Mouse (Mus musculus) ES-Bruce4 (cell line): ENCODE data around the gene Tspan4. TPM values are rescaled to one million over a fixed set of nuclear protein-coding genes. Genes with fewer than 3 reads are reported as not detected.

Experiments used
- H3K27ac ChIP-seq: 2 replicates; pipeline ENCODE4 v1.5.1; 2012; ENCODE audit warnings: low read length, inconsistent platforms; ENCODE audit not compliant: insufficient read depth
- H3K27me3 ChIP-seq: 2 replicates; pipeline ENCODE4 v1.6.1; 2012; ENCODE audit warnings: mild to moderate bottlenecking, low read length, inconsistent platforms; ENCODE audit not compliant: control insufficient read depth, poor library complexity, insufficient read depth, severe bottlenecking
- H3K36me3 ChIP-seq: 2 replicates; pipeline ENCODE4 v1.6.1; 2012; ENCODE audit warnings: inconsistent platforms, mild to moderate bottlenecking, low read length, moderate library complexity; ENCODE audit not compliant: control insufficient read depth, poor library complexity, insufficient read depth, severe bottlenecking
- H3K4me1 ChIP-seq: one replicate; pipeline ENCODE4 v1.8.1; 2011; ENCODE audit warnings: low read length; ENCODE audit not compliant: control insufficient read depth, insufficient read depth
- H3K4me3 ChIP-seq: 2 replicates; pipeline ENCODE4 v1.5.1; 2011; ENCODE audit warnings: low read depth, mild to moderate bottlenecking, low read length
- H3K9ac ChIP-seq: 2 replicates; pipeline ENCODE4 v1.6.1; 2012; ENCODE audit warnings: low read depth, mild to moderate bottlenecking, inconsistent platforms; ENCODE audit not compliant: poor library complexity, severe bottlenecking
- H3K9me3 ChIP-seq: replicated peaks from 2 replicates; pipeline ENCODE4 v1.6.1; 2012; ENCODE audit warnings: mild to moderate bottlenecking, low read length, inconsistent platforms; ENCODE audit not compliant: control insufficient read depth, poor library complexity, insufficient read depth, severe bottlenecking
- CTCF ChIP-seq: IDR thresholded peaks from one replicate; pipeline ENCODE4 v1.8.1; 2011; ENCODE audit warnings: low read depth, low read length
- EP300 ChIP-seq: IDR thresholded peaks from 2 replicates; pipeline ENCODE4 v1.6.1; 2011; ENCODE audit warnings: low read depth, low read length; ENCODE audit not compliant: insufficient read depth
- POLR2A ChIP-seq: IDR thresholded peaks from one replicate; pipeline ENCODE4 v1.8.1; 2011; ENCODE audit warnings: low read length; ENCODE audit not compliant: insufficient read depth
- polyA plus RNA-seq: library from polyadenylated mRNA; stranded (reverse); fragments of >200 nt; gene quantifications from 2 replicates; pipeline ENCODE4 v1.2.4, GENCODE M21; 2011; ENCODE audit warnings: low read depth; ENCODE audit not compliant: missing spikeins, insufficient read depth, insufficient read length

Gene Tspan4
- polyA plus RNA-seq, 1 experiment, result 37.4 TPM

DNA sequence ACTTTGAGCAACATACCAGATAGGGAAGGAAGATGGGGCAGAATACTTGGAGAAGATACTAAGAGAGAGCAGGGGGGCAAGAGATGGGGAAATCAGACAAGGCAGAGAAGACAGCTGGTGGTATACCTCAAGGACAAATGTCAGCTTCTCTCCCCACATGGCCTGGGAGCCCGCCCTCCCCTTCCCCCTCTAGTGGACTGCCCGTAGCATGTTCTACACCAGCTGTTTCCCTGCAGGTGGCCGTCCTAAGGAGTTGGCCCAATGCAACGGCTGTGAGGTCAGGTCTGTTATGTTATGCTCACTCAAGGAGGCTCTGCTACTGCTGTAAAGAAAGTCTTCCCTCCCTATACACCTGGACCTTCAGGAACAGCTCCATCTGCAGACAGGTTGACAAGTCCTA lies 48.0 kb downstream of the Tspan4 start:
- no peak overlapping the region for H3K9ac ChIP-seq
- H3K27ac ChIP-seq, result no peak overlapping the region
- H3K36me3 ChIP-seq, result no peaks in the 10 kb centered on the region
- H3K9me3 ChIP-seq, result no peaks in the 10 kb centered on the region
- H3K4me1 ChIP-seq, result no peaks in the 10 kb centered on the region
- no peaks in the 10 kb centered on the region for H3K27me3 ChIP-seq
- no peak for TF ChIP-seq CTCF
- TF ChIP-seq POLR2A, result no peak
- no peak for TF ChIP-seq EP300
- no peak overlapping the region for H3K4me3 ChIP-seq

DNA sequence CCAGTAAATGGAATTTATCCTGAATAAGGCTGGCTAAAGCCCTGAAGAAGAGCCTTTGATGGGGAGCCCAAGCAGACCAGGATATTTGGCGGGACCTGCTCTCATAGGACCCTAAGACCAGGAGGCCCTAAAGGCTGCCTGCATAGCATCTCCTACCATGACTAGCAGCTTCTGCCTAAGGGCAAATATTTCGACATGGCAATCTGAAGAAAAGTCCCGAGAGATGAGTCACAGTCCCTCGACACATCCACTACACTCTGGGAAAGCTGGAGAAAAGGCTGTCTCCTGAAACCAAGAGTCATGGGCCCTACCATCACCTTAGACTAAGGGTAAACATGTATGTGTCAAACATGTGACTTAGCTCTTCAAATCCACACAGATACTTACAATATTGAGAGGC lies 49.2 kb downstream of the Tspan4 start:
- Histone ChIP-seq H3K27ac (no peak overlapping the region), H3K9me3 (no peaks in the 10 kb centered on the region), H3K4me3 (no peak overlapping the region), H3K9ac (no peak overlapping the region), H3K36me3 (no peaks in the 10 kb centered on the region), H3K27me3 (no peaks in the 10 kb centered on the region), H3K4me1 (no peaks in the 10 kb centered on the region)
- TF ChIP-seq POLR2A, result no peak
- no peak for TF ChIP-seq CTCF

DNA sequence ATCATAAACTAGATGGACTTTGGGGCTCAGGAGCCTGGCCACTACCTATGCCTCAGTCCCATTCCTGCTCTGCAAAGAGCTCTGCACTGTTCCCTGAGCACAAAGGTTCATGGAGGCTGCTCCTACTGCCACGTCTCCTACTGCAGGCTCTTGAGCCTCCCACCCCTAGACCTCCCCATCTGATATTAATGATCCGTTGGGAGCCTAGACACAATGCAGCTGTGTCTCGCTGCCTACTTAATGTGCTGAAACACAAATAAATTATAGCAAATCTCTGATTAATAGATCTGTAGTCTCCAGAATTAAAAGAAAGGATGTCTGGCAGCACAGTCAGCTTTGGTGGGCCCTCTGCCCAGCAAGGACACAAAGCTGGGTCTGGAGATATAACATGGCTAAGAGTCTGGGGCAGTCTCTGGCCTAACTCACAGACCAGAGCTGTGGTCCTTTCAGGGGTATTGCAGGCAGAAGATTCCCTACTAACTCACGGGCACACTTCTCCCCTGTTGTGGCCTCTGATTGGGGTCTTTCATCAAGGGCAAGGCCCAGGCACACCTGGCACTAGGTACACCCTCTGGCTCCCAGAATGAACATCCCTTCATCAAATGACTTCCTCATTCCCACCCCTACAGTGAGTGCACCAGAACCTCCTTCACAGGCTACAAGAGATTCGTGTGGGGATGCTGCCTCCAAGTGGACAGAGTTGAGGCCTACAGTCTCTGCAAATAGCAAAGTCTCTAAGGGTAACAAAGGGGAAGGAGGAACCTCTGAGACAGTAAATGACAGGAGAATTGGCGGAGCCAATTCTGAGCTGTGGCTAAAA lies 49.9 kb downstream of the Tspan4 start:
- Histone ChIP-seq H3K27me3 (no peaks in the 10 kb centered on the region), H3K27ac (no peak overlapping the region), H3K9me3 (no peaks in the 10 kb centered on the region), H3K36me3 (no peaks in the 10 kb centered on the region), H3K4me1 (no peaks in the 10 kb centered on the region), H3K9ac (no peak overlapping the region), H3K4me3 (no peak overlapping the region)
- no peak for TF ChIP-seq POLR2A
- TF ChIP-seq CTCF, result peak; percentile 72
- TF ChIP-seq EP300, result no peak

DNA sequence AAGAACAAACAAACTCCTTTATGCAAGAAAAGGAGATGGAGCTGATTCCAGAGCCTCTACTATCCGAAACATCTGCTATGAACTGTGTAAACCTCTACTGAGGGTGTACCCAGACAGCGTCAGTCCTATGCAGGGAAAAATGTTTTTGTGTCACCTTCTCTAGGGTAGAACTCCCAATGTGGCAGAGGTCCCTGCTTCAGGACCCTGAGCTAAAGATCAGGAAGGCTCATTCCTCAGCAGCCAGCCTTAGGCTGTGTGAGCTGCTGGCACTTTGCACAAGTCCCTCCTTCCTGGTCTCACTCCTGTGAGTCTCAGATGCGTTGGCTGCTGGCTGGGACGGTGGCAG lies 50.5 kb downstream of the Tspan4 start:
- Histone ChIP-seq H3K27me3 (no peaks in the 10 kb centered on the region), H3K9me3 (no peaks in the 10 kb centered on the region), H3K4me1 (no peaks in the 10 kb centered on the region), H3K4me3 (no peak overlapping the region), H3K9ac (no peak overlapping the region), H3K27ac (no peak overlapping the region), H3K36me3 (no peaks in the 10 kb centered on the region)
- no peak for TF ChIP-seq CTCF
- TF ChIP-seq POLR2A, result no peak
- no peak for TF ChIP-seq EP300

DNA sequence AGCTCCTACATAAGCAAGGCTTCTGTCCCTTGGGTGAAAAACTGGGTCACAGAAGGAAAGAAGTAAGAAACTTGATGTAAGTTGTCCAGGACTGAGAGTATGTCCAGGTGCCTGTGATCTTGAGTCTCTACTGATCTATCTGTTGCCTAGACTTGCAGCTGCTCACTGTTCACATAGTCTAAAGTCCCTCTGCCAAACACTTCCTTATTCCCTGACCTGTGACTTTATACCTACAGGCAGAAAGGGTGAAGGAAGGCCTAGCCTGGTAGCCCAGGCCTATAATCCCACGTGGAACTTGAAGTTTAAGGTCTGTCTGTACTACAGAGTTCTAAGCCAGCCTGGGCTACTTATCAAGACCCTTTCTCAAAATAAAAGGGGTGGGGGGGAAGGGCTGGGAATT lies 60.5 kb downstream of the Tspan4 start:
- H3K4me3 ChIP-seq, result no peak overlapping the region
- no peak overlapping the region for H3K27ac ChIP-seq
- no peaks in the 10 kb centered on the region for H3K27me3 ChIP-seq
- no peaks in the 10 kb centered on the region for H3K9me3 ChIP-seq
- TF ChIP-seq EP300 (no peak), CTCF (no peak), POLR2A (no peak)
- H3K4me1 ChIP-seq, result no peaks in the 10 kb centered on the region
- no peaks in the 10 kb centered on the region for H3K36me3 ChIP-seq
- no peak overlapping the region for H3K9ac ChIP-seq

DNA sequence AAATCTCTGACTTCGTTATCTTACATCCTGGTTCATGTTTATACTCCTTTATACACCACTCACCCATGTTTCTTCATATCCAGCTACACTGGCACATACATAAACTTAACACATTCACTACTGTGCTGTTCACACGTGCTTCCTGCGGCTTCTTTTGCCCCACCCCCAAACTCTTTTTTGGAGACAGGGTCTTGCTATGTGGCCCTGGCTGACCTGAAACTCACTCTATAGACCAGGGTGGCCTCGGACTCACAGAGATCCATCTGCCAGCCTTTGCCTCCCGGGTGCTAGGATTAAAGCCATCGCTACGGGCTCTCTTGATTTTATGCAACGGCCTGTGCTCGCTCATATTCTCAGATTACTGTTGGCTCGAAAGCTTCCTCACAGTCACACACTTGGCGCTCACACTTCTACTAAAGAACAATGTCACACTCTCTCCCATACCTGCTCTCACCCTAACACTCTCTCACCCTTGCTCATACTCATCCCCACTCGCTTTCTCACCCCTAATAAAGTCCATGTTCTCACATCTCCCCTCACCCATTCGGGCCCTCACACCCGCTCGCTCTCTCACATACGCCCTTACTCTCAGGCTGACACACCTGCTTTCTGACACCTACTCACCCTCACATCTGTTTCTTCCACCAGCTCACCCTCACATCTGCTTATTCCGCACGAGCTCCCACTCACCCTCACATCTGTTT lies 64.0 kb downstream of the Tspan4 start:
- Histone ChIP-seq H3K36me3 (no peaks in the 10 kb centered on the region), H3K4me3 (peak overlapping the region; percentile 90), H3K4me1 (no peaks in the 10 kb centered on the region), H3K9ac (peak overlapping the region; percentile 43), H3K9me3 (no peaks in the 10 kb centered on the region), H3K27me3 (no peaks in the 10 kb centered on the region), H3K27ac (no peak overlapping the region)
- TF ChIP-seq POLR2A, result no peak
- no peak for TF ChIP-seq CTCF
- TF ChIP-seq EP300, result no peak
